Mouse (Mus musculus): ENCODE results near the gene Ano3. TPM values are rescaled to one million over a fixed set of nuclear protein-coding genes. Genes with fewer than 3 reads are reported as not detected.

The Ano3 gene
- polyA plus RNA-seq, 1 experiment: not detected

DNA sequence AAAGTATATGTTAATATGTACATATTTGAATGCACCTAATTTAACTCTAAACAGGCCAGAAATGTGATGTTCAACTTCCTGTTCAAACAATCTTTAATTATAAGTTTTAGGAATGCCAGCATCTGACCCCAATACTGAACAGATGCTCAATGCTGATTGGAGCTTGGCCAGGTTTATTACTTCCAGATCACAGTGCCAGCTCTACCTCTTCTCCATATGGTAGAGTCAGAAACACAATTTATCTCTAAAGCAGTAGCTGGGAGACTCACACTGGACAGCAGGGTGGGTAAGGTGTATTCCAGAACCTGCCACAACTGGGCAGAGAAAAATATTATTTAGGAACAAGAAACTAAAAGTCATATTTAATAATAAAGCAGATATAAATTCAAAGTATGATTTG is 134.5 kb downstream of the Ano3 start:
- no peak for DNase-seq (ENCODE audit: low read depth in 1 of 2, low spot score in 2 of 2)
- H3K4me1 ChIP-seq (ENCODE audit: control insufficient read depth, insufficient read depth, insufficient read length): no peaks in the 10 kb centered on the region
- H3K27ac ChIP-seq (ENCODE audit: insufficient read depth, low read length): no peak overlapping the region
- no peaks in the 10 kb centered on the region for H3K27me3 ChIP-seq (ENCODE audit: control insufficient read depth, insufficient read depth, low read length)
- TF ChIP-seq CTCF (IDR thresholded peaks at IDR 0.05; ENCODE audit: extremely low read depth, insufficient read depth, insufficient read length, insufficient replicate concordance) (no peak), POLR2A (IDR thresholded peaks at IDR 0.05; ENCODE audit: low read depth, low read length) (no peak)
- H3K36me3 ChIP-seq (ENCODE audit: control insufficient read depth, insufficient read depth, low read length): no peaks in the 10 kb centered on the region
- H3K4me3 ChIP-seq (ENCODE audit: extremely low read depth, insufficient read depth, insufficient read length): no peak overlapping the region

DNA sequence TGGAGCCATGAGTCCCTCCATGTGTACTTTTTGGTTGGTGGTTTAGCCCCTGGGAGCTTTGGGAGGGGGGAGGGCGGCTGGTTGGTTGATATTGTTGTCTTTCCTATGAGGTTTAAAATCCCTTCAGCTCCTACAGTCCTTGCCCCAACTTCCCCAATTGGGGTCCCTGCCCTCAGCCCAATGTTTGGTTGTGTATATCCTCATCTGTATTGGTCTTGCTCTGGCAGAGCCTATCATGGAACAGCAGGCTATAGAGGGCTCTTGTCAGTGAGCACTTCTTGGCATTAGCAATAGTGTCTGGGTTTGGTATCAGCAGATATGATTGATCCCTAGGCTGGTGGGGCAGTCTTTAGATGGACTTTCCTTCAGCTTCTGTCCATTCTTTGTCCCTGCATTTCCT is 135.8 kb downstream of the Ano3 start:
- Histone ChIP-seq H3K4me1 (ENCODE audit: control insufficient read depth, insufficient read depth, insufficient read length) (no peaks in the 10 kb centered on the region), H3K4me3 (ENCODE audit: extremely low read depth, insufficient read depth, insufficient read length) (no peak overlapping the region), H3K36me3 (ENCODE audit: control insufficient read depth, insufficient read depth, low read length) (no peaks in the 10 kb centered on the region), H3K27ac (ENCODE audit: insufficient read depth, low read length) (no peak overlapping the region), H3K27me3 (ENCODE audit: control insufficient read depth, insufficient read depth, low read length) (no peaks in the 10 kb centered on the region)
- no peak for DNase-seq (ENCODE audit: low read depth in 1 of 2, low spot score in 2 of 2)
- no peak for TF ChIP-seq CTCF (IDR thresholded peaks at IDR 0.05; ENCODE audit: extremely low read depth, insufficient read depth, insufficient read length, insufficient replicate concordance)
- TF ChIP-seq POLR2A (IDR thresholded peaks at IDR 0.05; ENCODE audit: low read depth, low read length): no peak
- WGBS: 69% methylated on average over 1 of the region's 1 CpGs

DNA sequence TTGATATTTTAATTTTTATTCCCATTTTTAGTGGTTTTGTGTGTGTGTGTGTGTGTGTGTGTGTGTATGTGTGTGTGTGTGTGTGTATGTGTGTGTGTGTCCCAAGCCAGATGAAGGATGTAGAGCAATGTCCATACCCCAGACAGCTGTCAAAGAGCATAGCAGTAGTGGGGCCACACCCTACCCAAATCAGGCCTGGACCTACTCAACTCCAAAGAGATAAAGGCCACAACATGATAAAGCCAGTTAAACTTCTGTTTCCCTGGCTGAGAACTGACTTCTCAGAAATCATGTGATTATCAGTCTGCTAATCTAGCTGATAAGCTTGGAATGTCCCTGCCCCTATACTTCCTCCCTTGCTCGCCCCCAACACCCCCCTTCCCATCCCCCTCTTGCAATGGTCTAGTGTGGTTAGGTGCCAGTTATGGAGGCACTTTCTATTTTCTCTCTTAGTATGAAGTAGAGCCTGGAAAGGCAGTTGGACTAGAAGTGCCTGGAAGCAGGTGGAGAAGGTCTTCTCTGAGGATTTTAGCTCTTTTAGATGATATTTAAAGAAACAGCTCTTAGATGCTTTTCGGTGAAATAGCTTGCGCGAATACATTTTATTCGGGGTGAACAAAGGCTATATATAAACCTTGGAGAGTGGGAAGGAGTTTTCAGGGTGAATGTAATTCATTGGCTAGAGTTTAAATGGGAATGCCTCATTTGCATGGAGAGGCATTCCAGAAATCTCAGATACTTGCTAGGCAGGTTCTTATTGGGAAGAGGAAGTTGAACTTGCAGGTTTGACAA is 144.2 kb downstream of the Ano3 start:
- DNase-seq (ENCODE audit: low read depth in 1 of 2, low spot score in 2 of 2): no peak
- Histone ChIP-seq H3K27me3 (ENCODE audit: control insufficient read depth, insufficient read depth, low read length) (no peaks in the 10 kb centered on the region), H3K27ac (ENCODE audit: insufficient read depth, low read length) (no peak overlapping the region), H3K4me3 (ENCODE audit: extremely low read depth, insufficient read depth, insufficient read length) (no peak overlapping the region), H3K36me3 (ENCODE audit: control insufficient read depth, insufficient read depth, low read length) (no peaks in the 10 kb centered on the region), H3K4me1 (ENCODE audit: control insufficient read depth, insufficient read depth, insufficient read length) (no peaks in the 10 kb centered on the region)
- no peak for TF ChIP-seq CTCF (IDR thresholded peaks at IDR 0.05; ENCODE audit: extremely low read depth, insufficient read depth, insufficient read length, insufficient replicate concordance)
- TF ChIP-seq POLR2A (IDR thresholded peaks at IDR 0.05; ENCODE audit: low read depth, low read length): no peak
- WGBS: 83% methylated on average over 5 of the region's 5 CpGs

DNA sequence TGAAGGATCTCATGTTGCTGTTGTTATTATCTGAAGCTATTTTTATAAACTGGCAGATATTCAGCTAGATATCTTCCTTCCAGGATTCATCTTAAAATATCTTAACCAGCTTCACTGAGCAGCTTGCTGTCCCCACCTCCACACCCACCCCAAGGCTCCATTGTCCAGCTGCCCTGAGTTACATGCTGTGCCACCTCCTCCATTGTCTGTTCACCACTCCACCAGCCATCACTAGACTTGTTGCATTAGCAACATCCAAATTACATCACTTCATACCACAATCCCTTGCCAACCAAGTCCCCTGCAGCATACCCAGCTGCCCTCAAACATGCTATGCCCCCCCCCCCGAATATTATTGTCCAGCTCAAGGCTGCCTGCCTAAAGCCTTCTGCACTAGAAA is 154.8 kb downstream of the Ano3 start:
- Histone ChIP-seq H3K4me1 (ENCODE audit: control insufficient read depth, insufficient read depth, insufficient read length) (no peaks in the 10 kb centered on the region), H3K27me3 (ENCODE audit: control insufficient read depth, insufficient read depth, low read length) (no peaks in the 10 kb centered on the region), H3K36me3 (ENCODE audit: control insufficient read depth, insufficient read depth, low read length) (no peaks in the 10 kb centered on the region), H3K27ac (ENCODE audit: insufficient read depth, low read length) (no peak overlapping the region), H3K4me3 (ENCODE audit: extremely low read depth, insufficient read depth, insufficient read length) (no peak overlapping the region)
- no peak for DNase-seq (ENCODE audit: low read depth in 1 of 2, low spot score in 2 of 2)
- WGBS: 54% methylated on average over 1 of the region's 1 CpGs
- no peak for TF ChIP-seq POLR2A (IDR thresholded peaks at IDR 0.05; ENCODE audit: low read depth, low read length)
- TF ChIP-seq CTCF (IDR thresholded peaks at IDR 0.05; ENCODE audit: extremely low read depth, insufficient read depth, insufficient read length, insufficient replicate concordance): no peak

DNA sequence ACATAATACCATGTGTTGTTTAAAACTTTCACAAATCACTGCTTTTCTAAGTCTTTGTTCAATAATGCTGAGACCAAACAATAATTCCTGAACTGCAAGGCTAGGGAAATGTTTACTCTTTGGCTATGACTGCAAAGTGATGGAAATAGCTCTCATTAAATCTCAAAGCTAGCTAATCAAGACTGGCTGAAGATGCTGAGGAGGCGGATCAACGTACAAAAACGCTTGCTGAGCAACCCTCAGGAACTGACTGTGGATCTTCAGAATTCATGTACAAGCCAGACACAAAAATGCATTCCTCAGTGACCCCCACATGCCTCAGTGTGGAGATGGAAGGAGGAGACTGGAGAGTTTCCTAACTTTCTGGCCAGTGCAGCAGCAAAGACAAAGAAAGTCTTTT is 155.3 kb downstream of the Ano3 start:
- Histone ChIP-seq H3K4me3 (ENCODE audit: extremely low read depth, insufficient read depth, insufficient read length) (no peak overlapping the region), H3K4me1 (ENCODE audit: control insufficient read depth, insufficient read depth, insufficient read length) (no peaks in the 10 kb centered on the region), H3K36me3 (ENCODE audit: control insufficient read depth, insufficient read depth, low read length) (no peaks in the 10 kb centered on the region), H3K27ac (ENCODE audit: insufficient read depth, low read length) (no peak overlapping the region), H3K27me3 (ENCODE audit: control insufficient read depth, insufficient read depth, low read length) (no peaks in the 10 kb centered on the region)
- TF ChIP-seq CTCF (IDR thresholded peaks at IDR 0.05; ENCODE audit: extremely low read depth, insufficient read depth, insufficient read length, insufficient replicate concordance): no peak
- no peak for TF ChIP-seq POLR2A (IDR thresholded peaks at IDR 0.05; ENCODE audit: low read depth, low read length)
- no peak for DNase-seq (ENCODE audit: low read depth in 1 of 2, low spot score in 2 of 2)
- WGBS: 75% methylated on average over 3 of the region's 3 CpGs

DNA sequence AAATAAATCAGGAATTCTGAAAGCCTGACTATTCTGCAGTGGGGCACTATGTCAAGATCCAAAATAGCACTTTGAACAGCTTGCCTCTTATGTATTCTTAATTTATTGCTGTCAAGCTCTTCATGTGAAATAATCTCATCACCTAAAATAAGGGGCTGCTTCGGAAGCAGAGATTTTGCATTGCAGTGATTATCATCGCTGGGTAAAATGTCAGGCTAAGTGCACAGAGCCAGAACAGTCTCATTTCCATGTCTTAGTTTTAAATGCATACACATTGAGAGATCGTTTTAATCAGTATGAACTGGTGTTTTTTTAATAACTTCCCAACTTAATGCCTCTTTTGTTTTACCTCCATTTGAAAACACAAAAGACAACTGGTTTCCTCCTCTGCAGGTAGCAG is 163.3 kb downstream of the Ano3 start:
- WGBS: 83% methylated on average over 3 of the region's 3 CpGs
- no peak for TF ChIP-seq POLR2A (IDR thresholded peaks at IDR 0.05; ENCODE audit: low read depth, low read length)
- H3K27ac ChIP-seq (ENCODE audit: insufficient read depth, low read length): no peak overlapping the region
- H3K36me3 ChIP-seq (ENCODE audit: control insufficient read depth, insufficient read depth, low read length): no peaks in the 10 kb centered on the region
- H3K27me3 ChIP-seq (ENCODE audit: control insufficient read depth, insufficient read depth, low read length): no peaks in the 10 kb centered on the region
- no peaks in the 10 kb centered on the region for H3K4me1 ChIP-seq (ENCODE audit: control insufficient read depth, insufficient read depth, insufficient read length)
- no peak overlapping the region for H3K4me3 ChIP-seq (ENCODE audit: extremely low read depth, insufficient read depth, insufficient read length)
- no peak for DNase-seq (ENCODE audit: low read depth in 1 of 2, low spot score in 2 of 2)

DNA sequence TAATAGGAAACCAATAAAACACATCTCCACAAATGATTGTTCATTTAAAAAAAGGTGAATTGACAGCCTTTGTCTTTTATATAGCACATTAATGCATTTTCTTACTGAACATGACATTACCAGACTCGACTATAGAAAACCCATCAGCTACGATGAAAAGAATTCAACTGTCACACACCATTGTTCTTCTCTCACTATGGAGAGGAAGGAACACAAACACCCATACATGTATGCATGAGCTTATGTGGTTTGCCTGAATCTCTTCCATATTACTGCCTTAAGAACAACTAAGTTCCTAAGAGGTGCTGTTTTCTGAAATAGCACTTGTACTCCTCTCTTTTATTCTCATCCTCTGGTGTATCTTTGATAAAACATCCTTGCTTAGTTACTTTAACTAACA is 191.3 kb downstream of the Ano3 start:
- H3K36me3 ChIP-seq (ENCODE audit: control insufficient read depth, insufficient read depth, low read length): no peaks in the 10 kb centered on the region
- TF ChIP-seq CTCF (IDR thresholded peaks at IDR 0.05; ENCODE audit: extremely low read depth, insufficient read depth, insufficient read length, insufficient replicate concordance): no peak
- TF ChIP-seq POLR2A (IDR thresholded peaks at IDR 0.05; ENCODE audit: low read depth, low read length): no peak
- no peak overlapping the region for H3K4me3 ChIP-seq (ENCODE audit: extremely low read depth, insufficient read depth, insufficient read length)
- WGBS: 82% methylated on average over 2 of the region's 2 CpGs
- no peak for DNase-seq (ENCODE audit: low read depth in 1 of 2, low spot score in 2 of 2)
- H3K27me3 ChIP-seq (ENCODE audit: control insufficient read depth, insufficient read depth, low read length): no peaks in the 10 kb centered on the region
- H3K27ac ChIP-seq (ENCODE audit: insufficient read depth, low read length): no peak overlapping the region
- H3K4me1 ChIP-seq (ENCODE audit: control insufficient read depth, insufficient read depth, insufficient read length): no peaks in the 10 kb centered on the region

All from spleen, adult 2 months (tissue).